Mouse (Mus musculus) intestine, postnatal 0 days (tissue): ENCODE data around the gene Zic4. TPM values are rescaled to one million over a fixed set of nuclear protein-coding genes. Genes with fewer than 3 reads are reported as not detected.

Experiments
- ATAC-seq: fragments of 200-750 bp; cut with Nextera tagmentation; 2 replicates; pipeline ENCODE4 v1.8.0; 2017; ENCODE audit warnings: mild to moderate bottlenecking, moderate TSS enrichment, moderate library complexity
- H3K27ac ChIP-seq: fragments of 300-500 bp; sonication (generic); 2 replicates; pipeline ENCODE4 v1.5.1; 2014; ENCODE audit warnings: mild to moderate bottlenecking, low read depth, low read length, moderate library complexity
- H3K27me3 ChIP-seq: fragments of 300-500 bp; sonication (generic); replicated peaks from 2 replicates; pipeline ENCODE4 v1.6.1; 2014; ENCODE audit warnings: low read length, mixed read lengths; ENCODE audit not compliant: control insufficient read depth, insufficient read depth
- H3K36me3 ChIP-seq: fragments of 300-500 bp; sonication (generic); 2 replicates; pipeline ENCODE4 v1.6.1; 2014; ENCODE audit warnings: mild to moderate bottlenecking, moderate library complexity; ENCODE audit not compliant: control insufficient read depth, insufficient read depth
- H3K4me1 ChIP-seq: fragments of 300-500 bp; sonication (generic); replicated peaks from 2 replicates; pipeline ENCODE4 v1.6.1; 2014; ENCODE audit warnings: antibody characterized with exemption, low read length, mixed read lengths; ENCODE audit not compliant: control insufficient read depth, insufficient read depth
- H3K4me2 ChIP-seq: fragments of 300-500 bp; sonication (generic); replicated peaks from 2 replicates; pipeline ENCODE4 v1.6.1; 2014; ENCODE audit warnings: low read depth, mild to moderate bottlenecking, moderate library complexity
- H3K4me3 ChIP-seq: fragments of 300-500 bp; sonication (generic); 2 replicates; pipeline ENCODE4 v1.5.1; 2014; ENCODE audit warnings: low read depth, low read length
- H3K9ac ChIP-seq: fragments of 300-500 bp; sonication (generic); 2 replicates; pipeline ENCODE4 v1.6.1; 2014; ENCODE audit warnings: mild to moderate bottlenecking, low read depth, low read length
- H3K9me3 ChIP-seq: fragments of 300-500 bp; sonication (generic); 2 replicates; pipeline ENCODE4 v1.6.1; 2016; ENCODE audit warnings: mixed run types; ENCODE audit not compliant: control insufficient read depth
- CTCF ChIP-seq: sonication (generic); IDR thresholded peaks from 2 replicates; pipeline ENCODE4 v1.5.1; 2016; ENCODE audit warnings: low read depth, mild to moderate bottlenecking, control low read depth, antibody characterized with exemption, moderate library complexity
- WGBS: fragments of 180-500 bp; shearing (Covaris S2); extraction: QIAGEN DNeasy Blood & Tissue Kit; methylation state at CpG from one replicate; pipeline ENCODE4 v1.1.7; 2014; 5-methylcytosine and 5-hydroxymethylcytosine counted together
- polyA plus RNA-seq: library from polyadenylated mRNA; unstranded; fragments of >200 nt; fragmentation: Nextera tagmentation; extraction: Ambion mirVana; gene quantifications from 2 replicates; pipeline ENCODE4 v1.2.1, GENCODE M21; 2015

The Zic4 gene
- polyA plus RNA-seq: not detected in 2 replicates

DNA sequence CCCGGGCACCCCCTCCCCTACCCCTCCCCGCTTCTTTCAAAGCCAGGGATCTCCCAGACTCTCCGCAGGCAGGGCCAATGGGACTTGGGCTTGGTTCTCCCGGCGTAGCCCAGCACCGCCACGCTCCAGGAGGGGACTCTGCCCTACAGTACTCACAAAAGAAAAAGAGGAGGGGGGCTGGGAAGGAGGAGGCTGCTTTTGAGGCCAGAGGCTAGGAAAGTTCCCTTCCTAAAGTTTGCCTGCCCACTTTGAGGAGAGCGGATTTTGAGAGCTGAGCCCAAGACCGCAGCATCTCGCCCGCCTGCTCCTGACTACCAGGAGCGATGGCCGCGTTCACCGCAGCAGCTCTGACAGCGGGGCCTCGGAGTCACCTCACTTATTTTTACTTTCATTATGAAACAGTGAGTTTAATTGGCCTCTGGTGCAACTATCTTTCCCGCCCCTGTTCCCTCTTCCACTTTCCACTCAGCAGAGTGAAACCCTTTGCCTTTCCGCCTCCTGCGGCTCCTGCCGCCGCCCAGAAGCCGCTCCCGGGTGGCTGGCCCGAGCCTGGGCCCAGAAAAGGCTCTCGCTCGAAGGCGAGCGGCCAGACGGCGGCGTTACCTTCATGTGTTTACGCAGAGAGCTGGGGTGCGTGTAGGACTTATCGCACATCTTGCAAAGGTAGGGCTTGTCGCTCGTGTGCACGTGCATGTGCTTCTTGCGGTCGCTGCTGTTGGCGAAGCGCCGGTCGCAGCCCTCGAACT is at the start of gene Zic4:
TSS of gene Zic4 (plus strand) at position 558 of the 746 bp plus-strand sequence.
- peak within 1 kb of the TSS; percentile 43 for H3K4me3 ChIP-seq
- H3K27ac ChIP-seq: no peak within 1 kb of the TSS
- WGBS: under 1% methylated on average over 45 of the region's 45 CpGs
- no peaks in the 10 kb centered on the region for H3K9me3 ChIP-seq
- ATAC-seq: no peak
- TF ChIP-seq CTCF: no peak
- H3K4me1 ChIP-seq: 0 out of 2 replicates have a peak, but pooled peaks cover 4% of the 10 kb centered on the region
- peaks cover 92% of the 10 kb centered on the region for H3K27me3 ChIP-seq
- no peak within 1 kb of the TSS for H3K9ac ChIP-seq
- peak within 1 kb of the TSS; percentile 62 for H3K4me2 ChIP-seq
- H3K36me3 ChIP-seq: no peaks in the 10 kb centered on the region

DNA sequence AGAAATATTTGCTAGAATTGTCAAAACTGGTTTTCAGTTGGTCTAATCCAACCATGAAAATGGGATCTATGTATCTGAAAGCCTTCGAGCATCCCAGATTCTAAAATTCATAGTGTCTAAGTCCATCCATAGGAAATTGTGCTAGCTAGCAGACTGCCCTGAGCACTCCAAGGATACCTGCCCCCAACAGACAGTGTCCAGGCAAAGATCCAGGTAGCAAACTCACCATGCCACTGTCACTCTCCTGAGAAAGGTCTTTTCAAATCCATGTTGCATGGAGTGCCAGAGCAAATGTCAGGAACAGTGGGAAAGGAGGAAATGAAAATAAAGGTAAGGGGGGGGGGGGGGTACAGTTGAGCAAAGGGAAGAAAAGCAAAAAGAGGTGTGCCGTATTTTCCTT is 14.6 kb upstream of the Zic4 start:
- no peak overlapping the region for H3K27ac ChIP-seq
- no peaks in the 10 kb centered on the region for H3K9me3 ChIP-seq
- H3K9ac ChIP-seq: no peak overlapping the region
- no peaks in the 10 kb centered on the region for H3K36me3 ChIP-seq
- WGBS: 58% methylated on average over 2 of the region's 2 CpGs
- H3K4me3 ChIP-seq: no peak overlapping the region
- H3K27me3 ChIP-seq: peaks cover 37% of the 10 kb centered on the region
- no peak overlapping the region for H3K4me2 ChIP-seq
- H3K4me1 ChIP-seq: no peaks in the 10 kb centered on the region
- TF ChIP-seq CTCF: no peak
- ATAC-seq: no peak

DNA sequence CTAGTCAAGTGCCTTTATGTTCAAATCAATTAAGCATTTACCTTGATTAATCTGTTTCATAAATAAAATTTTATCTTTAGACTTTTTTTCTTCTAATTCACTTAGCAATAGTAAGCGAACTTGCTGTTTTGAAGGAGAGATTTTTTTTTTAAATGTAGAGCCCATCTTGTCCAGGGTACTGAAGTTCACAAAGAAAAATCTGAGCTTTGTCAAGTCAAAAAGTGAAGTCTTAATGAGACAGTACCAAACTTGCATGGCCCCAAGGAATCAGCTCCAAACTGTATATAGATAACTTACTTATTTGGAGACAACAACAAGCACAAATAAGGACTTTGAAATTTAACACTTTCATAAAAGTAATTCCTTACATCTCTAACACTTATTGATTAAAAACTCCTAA is 13.5 kb upstream of the Zic4 start:
- H3K4me3 ChIP-seq: no peak overlapping the region
- no peak overlapping the region for H3K27ac ChIP-seq
- H3K36me3 ChIP-seq: no peaks in the 10 kb centered on the region
- peaks cover 48% of the 10 kb centered on the region for H3K27me3 ChIP-seq
- H3K4me2 ChIP-seq: no peak overlapping the region
- H3K4me1 ChIP-seq: no peaks in the 10 kb centered on the region
- no peak for ATAC-seq
- H3K9me3 ChIP-seq: no peaks in the 10 kb centered on the region
- WGBS: 40% methylated on average over 1 of the region's 1 CpGs
- TF ChIP-seq CTCF: no peak
- no peak overlapping the region for H3K9ac ChIP-seq

DNA sequence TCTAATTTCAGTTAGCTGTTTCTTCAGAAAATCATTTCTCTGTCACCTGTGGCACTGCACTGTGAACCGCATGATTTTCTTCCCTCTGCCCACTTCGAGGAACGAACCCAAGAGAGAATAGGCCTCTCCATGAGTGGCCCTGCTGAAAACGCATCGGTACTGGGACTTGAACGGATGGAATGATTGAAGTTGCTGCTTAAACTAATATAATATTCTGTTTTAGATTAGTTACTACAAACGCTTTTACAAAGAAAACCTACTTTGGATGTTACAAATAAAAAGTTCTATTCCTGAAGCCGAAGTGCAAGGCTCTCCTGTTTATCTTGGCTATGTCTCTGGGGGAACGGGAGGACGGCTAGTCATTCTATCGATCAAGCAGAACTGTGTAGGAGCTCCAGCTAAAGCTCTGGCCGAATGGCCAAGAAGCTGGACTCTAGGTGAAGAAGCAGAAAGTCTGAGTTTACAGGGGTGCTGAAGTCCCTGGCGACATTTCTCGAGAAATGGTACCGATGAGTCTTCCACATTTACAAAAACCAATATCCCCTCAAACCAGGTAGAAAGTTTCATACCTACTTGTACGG is 11.9 kb upstream of the Zic4 start:
- H3K27me3 ChIP-seq: peaks cover 64% of the 10 kb centered on the region

DNA sequence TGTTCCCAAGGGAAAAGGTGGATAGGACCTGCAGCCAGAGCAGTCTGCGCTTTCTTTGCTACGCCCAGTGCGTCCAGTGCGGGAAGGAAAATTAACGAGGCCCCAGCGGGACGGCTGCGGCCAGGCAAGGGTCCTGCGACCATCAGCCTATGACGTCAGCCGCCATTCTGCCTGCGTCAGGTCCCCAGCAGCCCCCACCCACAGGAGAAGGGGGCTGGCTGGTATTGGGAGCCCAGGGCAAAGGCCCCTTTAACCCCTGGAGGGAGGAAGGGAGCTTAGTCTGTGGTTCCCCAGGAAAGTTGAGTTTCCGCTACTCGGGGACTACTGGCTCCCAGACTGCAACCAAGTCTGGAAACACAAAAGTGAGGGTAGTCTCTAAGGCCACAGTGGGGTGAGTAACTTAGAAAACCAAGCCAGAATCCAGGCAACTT is 11.3 kb upstream of the Zic4 start:
- Histone ChIP-seq H3K27ac (no peak overlapping the region), H3K36me3 (no peaks in the 10 kb centered on the region), H3K9ac (no peak overlapping the region), H3K9me3 (no peaks in the 10 kb centered on the region), H3K4me2 (no peak overlapping the region), H3K4me3 (no peak overlapping the region), H3K27me3 (peaks cover 70% of the 10 kb centered on the region), H3K4me1 (no peaks in the 10 kb centered on the region; the same call in 1 of the 2 replicates)
- 3% methylated on average over 14 of the region's 14 CpGs for WGBS
- TF ChIP-seq CTCF: no peak
- no peak for ATAC-seq

More for the DNA sequence above, 11.9 kb upstream of the Zic4 start:
- no peak for ATAC-seq
- H3K4me1 ChIP-seq: no peaks in the 10 kb centered on the region
- H3K4me2 ChIP-seq: no peak overlapping the region
- no peak overlapping the region for H3K9ac ChIP-seq
- WGBS: 4% methylated on average over 16 of the region's 16 CpGs
- no peak for TF ChIP-seq CTCF
- H3K9me3 ChIP-seq: no peaks in the 10 kb centered on the region
- no peak overlapping the region for H3K27ac ChIP-seq
- no peak overlapping the region for H3K4me3 ChIP-seq
- H3K36me3 ChIP-seq: no peaks in the 10 kb centered on the region

DNA sequence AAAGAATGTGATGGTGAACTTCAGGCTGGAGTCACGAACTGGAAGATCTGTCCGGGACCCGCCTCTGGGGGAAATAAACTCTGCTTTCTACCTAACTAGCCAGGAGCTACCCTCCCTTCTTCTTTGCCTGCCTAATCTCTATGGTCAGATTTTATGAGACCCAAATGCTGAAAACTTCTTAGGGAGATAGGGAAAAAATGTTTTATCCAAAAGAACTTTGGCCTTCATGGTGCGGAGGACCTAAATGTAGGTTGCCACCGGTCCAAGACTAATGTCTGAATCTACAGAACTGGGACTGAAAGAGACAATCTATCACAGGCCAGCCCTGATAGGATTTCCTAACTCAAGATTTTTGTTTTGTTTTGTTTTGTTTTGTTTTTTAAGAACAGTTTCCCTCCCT is 10.9 kb upstream of the Zic4 start:
- Histone ChIP-seq H3K27ac (no peak overlapping the region), H3K9ac (no peak overlapping the region), H3K9me3 (no peaks in the 10 kb centered on the region), H3K27me3 (peaks cover 75% of the 10 kb centered on the region), H3K36me3 (no peaks in the 10 kb centered on the region), H3K4me2 (no peak overlapping the region), H3K4me1 (no peaks in the 10 kb centered on the region; the same call in 1 of the 2 replicates), H3K4me3 (no peak overlapping the region)
- 7% methylated on average over 5 of the region's 5 CpGs for WGBS
- no peak for ATAC-seq
- no peak for TF ChIP-seq CTCF
